Mouse (Mus musculus) stomach, postnatal 0 days (tissue): ENCODE data around the gene Sox11.

Experiments used
- CTCF ChIP-seq: IDR thresholded peaks from 2 replicates; pipeline ENCODE4 v1.5.1; 2016; ENCODE audit warnings: antibody characterized with exemption, low read depth, mild to moderate bottlenecking, moderate library complexity
- EP300 ChIP-seq: optimal IDR thresholded peaks from 2 replicates; pipeline ENCODE3; 2016; ENCODE audit warnings: antibody characterized with exemption

- no peak for TF ChIP-seq CTCF
- TF ChIP-seq EP300 = no peak
Measured at GRCm38 (mm10) chr12:27336336-27336735, 6.0 kb downstream of the Sox11 start.
